Mouse (Mus musculus) heart, adult 9 months (tissue): ENCODE measurements around the gene Pde6d.
A peak's percentile ranks its signal among the peaks of the same experiment; 100 is the strongest.

Experiments used
- DNase-seq, 2 experiments: peaks; one replicate each; pipeline ENCODE4 v3.0.0; 2022; ENCODE audit warnings: low spot score in 2 of 2

Pde6d gene

GRCm38 (mm10) chr1:86582451-86583096 is at the start of gene Pde6d, which contains the start of gene Cops7b:
Gene Pde6d (minus strand): TSS chr1:86582629.
Gene Cops7b (plus strand): TSS chr1:86582904.
- peak; percentile 98 for DNase-seq

GRCm38 (mm10) chr1:86630527-86630926 is 48.1 kb upstream of the Pde6d start:
- no peak for DNase-seq

- no peak for DNase-seq
These were observed 47.5 kb upstream of the Pde6d start for GRCm38 (mm10) chr1:86629936-86630335.

- no peak for DNase-seq
These were observed 45.8 kb upstream of the Pde6d start for GRCm38 (mm10) chr1:86628270-86628669.

GRCm38 (mm10) chr1:86623001-86624000 is 40.9 kb upstream of the Pde6d start:
- no peak for DNase-seq

GRCm38 (mm10) chr1:86622296-86622695 is 39.9 kb upstream of the Pde6d start:
- no peak for DNase-seq

- DNase-seq, result peak in 1 of 2 experiments; percentile 31
These were observed 36.2 kb upstream of the Pde6d start for GRCm38 (mm10) chr1:86618454-86619125.

- DNase-seq, result no peak
These were observed 31.8 kb upstream of the Pde6d start for GRCm38 (mm10) chr1:86614269-86614668.

- no peak for DNase-seq
These were observed 29.7 kb upstream of the Pde6d start for GRCm38 (mm10) chr1:86612081-86612480.

GRCm38 (mm10) chr1:86610954-86611353 is 28.5 kb upstream of the Pde6d start:
- no peak for DNase-seq

- DNase-seq, result no peak
These were observed 17.7 kb upstream of the Pde6d start for GRCm38 (mm10) chr1:86600117-86600516.

- no peak for DNase-seq
These were observed 16.1 kb upstream of the Pde6d start for GRCm38 (mm10) chr1:86598516-86598915.

GRCm38 (mm10) chr1:86596512-86596911 is 14.1 kb upstream of the Pde6d start:
- no peak for DNase-seq

- no peak for DNase-seq
These were observed 12.9 kb upstream of the Pde6d start for GRCm38 (mm10) chr1:86595315-86595714.

- DNase-seq, result no peak
These were observed 12.1 kb upstream of the Pde6d start for GRCm38 (mm10) chr1:86594539-86594938.

- DNase-seq, result peak; percentile 61 to 62
These were observed 4.6 kb upstream of the Pde6d start for GRCm38 (mm10) chr1:86586992-86587391.

GRCm38 (mm10) chr1:86583709-86584108 is 1.3 kb upstream of the Pde6d start:
- no peak for DNase-seq

- no peak for DNase-seq
These were observed 558 bp downstream of the Pde6d start for GRCm38 (mm10) chr1:86581692-86582450.

- no peak for DNase-seq
These were observed 2.0 kb downstream of the Pde6d start for GRCm38 (mm10) chr1:86580426-86580825.

- no peak for DNase-seq
These were observed 10.5 kb downstream of the Pde6d start for GRCm38 (mm10) chr1:86571941-86572340.

GRCm38 (mm10) chr1:86571381-86571780 is 11.0 kb downstream of the Pde6d start:
- DNase-seq, result no peak
